Mouse (Mus musculus): ENCODE measurements around the gene Akap13.

DNA sequence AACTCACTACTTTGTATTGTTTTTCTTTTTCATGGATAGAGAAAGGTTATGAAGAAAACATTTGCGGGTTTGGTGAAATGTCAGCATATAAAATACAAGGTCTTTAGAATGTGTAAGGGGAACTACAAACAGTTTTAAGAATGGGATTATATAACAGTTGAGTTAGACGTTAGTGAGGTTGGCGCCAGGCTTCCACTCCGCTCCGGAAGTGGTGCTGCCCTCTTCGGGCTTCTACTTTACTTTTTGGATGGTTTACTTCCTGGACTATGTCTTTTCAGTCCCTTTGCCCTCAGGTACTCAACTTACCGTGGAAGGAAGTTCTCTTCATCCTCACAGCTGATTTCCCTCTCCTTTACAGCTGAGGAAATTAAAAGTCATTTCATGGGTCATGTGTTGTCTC is 43.9 kb downstream of the Akap13 start:
- TF ChIP-seq POLR2A (IDR thresholded peaks at IDR 0.05; ENCODE audit: extremely low read depth, insufficient read depth, low read length) (no peak), CTCF (IDR thresholded peaks at IDR 0.05; ENCODE audit: low read depth, low read length) (no peak)
